Comparison of ENCODE assay signal across 19 mouse cellular contexts in genomic region chr2:27354610-27355211, GRCm38 (mm10).
DNase-seq lines count a peak whose midpoint lies in the region; ATAC-seq and TF ChIP-seq lines count a peak whose summit lies in the region.
"Had no signal": no experiment of that assay in that cellular context is flagged by ENCODE, and none has a peak within 500 bp of the region (broad histone marks: within the 10 kb centered on the region; RNA-seq: fewer than 3 reads in every experiment).

No protein-coding gene starts in this region.

- no peak for TF ChIP-seq CTCF in liver, postnatal 0 days (IDR thresholded peaks at IDR 0.05; ENCODE audit: low read depth)
- no peak for TF ChIP-seq CTCF in CH12.LX (conservative IDR thresholded peaks at IDR 0.05 in 1 of 2, IDR thresholded peaks at IDR 0.05 in 1 of 2; ENCODE audit: low read depth in 2 of 2, low read length in 2 of 2)

- ATAC-seq in liver, postnatal 0 days = no peak
- peak; percentile 26; the same call in 1 of the 2 replicates for ATAC-seq in granulocyte monocyte progenitor cell, adult 5-6 weeks (replicated peaks; ENCODE audit: poor library complexity, severe bottlenecking)
- ATAC-seq in neutrophil, adult 5-6 weeks (ENCODE audit: extremely low read depth, insufficient number of reproducible peaks, low FRiP score, poor library complexity, severe bottlenecking) = peak; percentile 31; the same call in 1 of the 2 replicates

- 52% methylated on average over 6 of the region's 6 CpGs for WGBS in liver, postnatal 0 days (ENCODE audit: insufficient replicate concordance)

- H3K9ac ChIP-seq in liver, postnatal 0 days (replicated peaks) = no peak overlapping the region
- H3K9ac ChIP-seq in CH12.LX (ENCODE audit: insufficient read depth, low read depth) = peak overlapping the region; percentile 7; the same call in 1 of the 2 replicates
- H3K9ac ChIP-seq: heart, embryonic 12.5 days; lung, embryonic 14.5 days; neural tube, embryonic 12.5 days had no signal

- DNase-seq in liver, postnatal 0 days = no peak
- DNase-seq in liver (no peak), CH12.LX (ENCODE audit: extremely low read depth) (peak; percentile 57)
- no peak for DNase-seq in testis, postnatal 14 days (ENCODE audit: low spot score)
- DNase-seq in urinary bladder, postnatal 36 days (ENCODE audit: low spot score in 2 of 2) = no peak
- no peak for DNase-seq in adrenal gland, postnatal 14 days
- DNase-seq: cerebellum, adult 11 months; cerebellum, postnatal 36 days; gastrocnemius, postnatal 10 days; heart, postnatal 4 days; kidney, adult 11 months; kidney, postnatal 25 days; lung, embryonic 14.5 days; thymus, adult 18-20 months had no signal

- TF ChIP-seq RAD21 in CH12.LX (IDR thresholded peaks at IDR 0.05; ENCODE audit: low read depth, low read length) = no peak

- no peak for TF ChIP-seq EP300 in liver, postnatal 0 days (IDR thresholded peaks at IDR 0.05; ENCODE audit: low read depth)
- peak; percentile 69; the same call in 1 of the 2 replicates for TF ChIP-seq EP300 in CH12.LX (IDR thresholded peaks at IDR 0.05; ENCODE audit: low read length)

- H3K4me1 ChIP-seq in liver, postnatal 0 days (ENCODE audit: insufficient read depth) = peaks cover 12% of the 10 kb centered on the region
- H3K4me1 ChIP-seq in CH12.LX (ENCODE audit: control insufficient read depth in 1 of 2, insufficient read depth in 2 of 2) = peaks cover 37 to 73% of the 10 kb centered on the region in 2 experiments

- in situ Hi-C loops in CH12.LX (cut with MboI; ENCODE audit: low pct_ligation_motif_present, low pct_unique_long_range_greater_than_20kb, low sequenced_read_pairs) = no loop called here

- H3K27me3 ChIP-seq in liver, postnatal 0 days (ENCODE audit: insufficient read depth, low read length) = no peaks in the 10 kb centered on the region
- no peaks in the 10 kb centered on the region for H3K27me3 ChIP-seq in CH12.LX (replicated peaks)
- H3K27me3 ChIP-seq: heart, embryonic 12.5 days; neural tube, embryonic 12.5 days had no signal

- no peaks in the 10 kb centered on the region; the same call in 1 of the 2 replicates for H3K36me3 ChIP-seq in liver, postnatal 0 days (replicated peaks; ENCODE audit: insufficient read depth, low read length)
- H3K36me3 ChIP-seq in CH12.LX (replicated peaks in 1 of 2; ENCODE audit: control insufficient read depth in 1 of 2, insufficient read depth in 1 of 2, low read length in 1 of 2) = peaks cover 29 to 76% of the 10 kb centered on the region in 2 experiments

- TF ChIP-seq POLR2A in CH12.LX (IDR thresholded peaks at IDR 0.05; ENCODE audit: low read depth, low read length) = 0 out of 2 replicates have a peak, but pooled peaks have one; percentile 21

- 0 out of 2 replicates have a peak overlapping the region, but pooled peaks have one; percentile 39 for H3K27ac ChIP-seq in liver, postnatal 0 days (ENCODE audit: low read depth)
- peak overlapping the region; percentile 71 for H3K27ac ChIP-seq in CH12.LX (ENCODE audit: insufficient read depth, low read depth)

- no peak overlapping the region for H3K4me2 ChIP-seq in liver, postnatal 0 days (ENCODE audit: low read depth, low read length)
- peak overlapping the region; percentile 73 for H3K4me2 ChIP-seq in CH12.LX (ENCODE audit: insufficient read depth, low read depth, poor library complexity, severe bottlenecking)
- H3K4me2 ChIP-seq: lung, embryonic 14.5 days; neural tube, embryonic 12.5 days had no signal

- dilution Hi-C loops in CH12.LX (cut with MboI; ENCODE audit: extremely low pct_ligation_motif_present, extremely low pct_unique_long_range_greater_than_20kb, low sequenced_read_pairs) = no loop called here

- H3K79me2 ChIP-seq in CH12.LX (replicated peaks; ENCODE audit: control insufficient read depth, extremely low read depth, insufficient read depth, poor library complexity, severe bottlenecking) = peaks cover 70% of the 10 kb centered on the region

- H3K4me3 ChIP-seq in liver, postnatal 0 days (ENCODE audit: low read depth, low read length) = no peak overlapping the region
- no peak overlapping the region for H3K4me3 ChIP-seq in CH12.LX (replicated peaks in 1 of 3; ENCODE audit: low read depth in 2 of 3, low read length in 2 of 3, poor library complexity in 1 of 3)
- H3K4me3 ChIP-seq: heart, embryonic 12.5 days; megakaryocyte, embryonic 14.5 days; neural tube, embryonic 12.5 days had no signal

- H3K9me3 ChIP-seq in liver, postnatal 0 days (ENCODE audit: low read length) = no peaks in the 10 kb centered on the region
- peaks cover 14% of the 10 kb centered on the region for H3K9me3 ChIP-seq in CH12.LX (replicated peaks; ENCODE audit: low read length)
- H3K9me3 ChIP-seq: neural tube, embryonic 12.5 days had no signal

TF ChIP-seq in CH12.LX, 34 proteins besides CTCF, POLR2A, EP300 and RAD21:
- TF ChIP-seq NELFE (IDR thresholded peaks at IDR 0.05; ENCODE audit: low read depth, low read length) (no peak), TCF12 (IDR thresholded peaks at IDR 0.05; ENCODE audit: low read depth, low read length) (0 out of 2 replicates have a peak, but pooled peaks have one; percentile 25), MEF2A (IDR thresholded peaks at IDR 0.05; ENCODE audit: borderline replicate concordance, low read depth, low read length) (no peak), JUN (IDR thresholded peaks at IDR 0.05; ENCODE audit: insufficient read depth, low read depth, low read length) (no peak), POLR2AphosphoS2 (IDR thresholded peaks at IDR 0.05; ENCODE audit: low read depth, low read length) (no peak), MAFK (IDR thresholded peaks at IDR 0.05; ENCODE audit: insufficient replicate concordance, low read length) (no peak), GABPA (IDR thresholded peaks at IDR 0.05; ENCODE audit: insufficient replicate concordance, low read depth, low read length) (no peak), USF1 (IDR thresholded peaks at IDR 0.05; ENCODE audit: low read depth, low read length) (no peak), ZNF384 (IDR thresholded peaks at IDR 0.05; ENCODE audit: low read depth, low read length) (peak; percentile 94), PAX5 (IDR thresholded peaks at IDR 0.05; ENCODE audit: low read length) (no peak), HCFC1 (IDR thresholded peaks at IDR 0.05; ENCODE audit: low read depth, low read length) (peak; percentile 62; the same call in 1 of the 2 replicates), ZC3H11A (IDR thresholded peaks at IDR 0.05; ENCODE audit: low read depth, low read length) (no peak), ZKSCAN1 (IDR thresholded peaks at IDR 0.05; ENCODE audit: borderline replicate concordance, low read depth, low read length) (no peak), RCOR1 (conservative IDR thresholded peaks at IDR 0.05; ENCODE audit: low read depth, low read length) (peak; percentile 52; the same call in 1 of the 2 replicates), MAX (IDR thresholded peaks at IDR 0.05; ENCODE audit: low read length) (no peak), USF2 (conservative IDR thresholded peaks at IDR 0.05; ENCODE audit: low read depth, low read length) (no peak), BHLHE40 (IDR thresholded peaks at IDR 0.05; ENCODE audit: low read depth, low read length) (no peak), SIN3A (IDR thresholded peaks at IDR 0.05; ENCODE audit: low read length) (no peak), ELF1 (IDR thresholded peaks at IDR 0.05; ENCODE audit: low read depth, low read length) (peak; percentile 44; the same call in 1 of the 2 replicates), MXI1 (IDR thresholded peaks at IDR 0.05; ENCODE audit: low read depth, low read length) (no peak), JUND (conservative IDR thresholded peaks at IDR 0.05; ENCODE audit: low read depth, low read length) (no peak), E2F4 (IDR thresholded peaks at IDR 0.05; ENCODE audit: insufficient replicate concordance, low read depth, low read length) (no peak), NRF1 (IDR thresholded peaks at IDR 0.05; ENCODE audit: low read depth, low read length) (no peak), KAT2A (IDR thresholded peaks at IDR 0.05; ENCODE audit: insufficient replicate concordance, low read length) (0 out of 2 replicates have a peak, but pooled peaks have one; percentile 33), UBTF (IDR thresholded peaks at IDR 0.05; ENCODE audit: low read depth, low read length) (0 out of 2 replicates have a peak, but pooled peaks have one; percentile 14), ETS1 (conservative IDR thresholded peaks at IDR 0.05; ENCODE audit: low read depth, low read length) (no peak), IRF4 (IDR thresholded peaks at IDR 0.05; ENCODE audit: low read depth, low read length) (peak; percentile 67), MYC (IDR thresholded peaks at IDR 0.05; ENCODE audit: low read depth, low read length) (no peak), ZMIZ1 (IDR thresholded peaks at IDR 0.05; ENCODE audit: low read depth, low read length) (0 out of 2 replicates have a peak, but pooled peaks have one; percentile 28), TBP (conservative IDR thresholded peaks at IDR 0.05; ENCODE audit: low read depth, low read length) (no peak), MAZ (IDR thresholded peaks at IDR 0.05; ENCODE audit: low read depth, low read length) (0 out of 2 replicates have a peak, but pooled peaks have one; percentile 26), CHD1 (IDR thresholded peaks at IDR 0.05; ENCODE audit: low read depth, low read length) (no peak), CHD2 (IDR thresholded peaks at IDR 0.05; ENCODE audit: low read length) (no peak; the same call in 1 of the 2 replicates), SMC3 (IDR thresholded peaks at IDR 0.05; ENCODE audit: low read depth, low read length) (no peak; the same call in 1 of the 2 replicates)
